Mouse (Mus musculus) lung, postnatal 0 days (tissue): ENCODE results near the gene Ldlrap1.
A peak's percentile ranks its signal among the peaks of the same experiment; 100 is the strongest.

Experiments
- CTCF ChIP-seq: IDR thresholded peaks from 2 replicates; pipeline ENCODE4 v1.5.1; 2016; ENCODE audit warnings: antibody characterized with exemption, mild to moderate bottlenecking
- EP300 ChIP-seq: IDR thresholded peaks from 2 replicates; pipeline ENCODE4 v1.6.1; 2016; ENCODE audit warnings: antibody characterized with exemption, mild to moderate bottlenecking, control low read depth

DNA sequence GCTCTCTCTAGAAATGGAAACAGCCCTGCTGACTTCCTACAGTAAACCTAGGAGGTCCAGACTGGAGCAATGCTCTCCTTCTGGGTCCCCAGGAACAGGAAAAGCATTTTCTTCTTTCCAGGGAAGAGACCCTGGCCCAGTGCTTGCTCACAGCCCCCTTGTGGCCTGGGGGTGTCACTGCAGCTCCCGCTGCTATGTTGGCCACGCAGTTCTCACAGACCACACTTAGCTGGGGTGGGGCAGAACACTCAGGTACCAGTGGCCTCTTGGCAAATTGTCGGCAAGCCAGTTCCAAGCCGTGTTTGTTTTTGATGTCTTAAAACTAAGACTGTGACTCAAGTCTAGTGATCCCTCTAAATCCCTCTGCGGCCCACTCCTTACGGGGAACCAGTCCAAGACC, 65.9 kb downstream of the Ldlrap1 start:
- TF ChIP-seq CTCF: peak; percentile 97
- TF ChIP-seq EP300: no peak
